Mouse (Mus musculus): ENCODE measurements around the gene Stk17b.

Stk17b gene

DNA sequence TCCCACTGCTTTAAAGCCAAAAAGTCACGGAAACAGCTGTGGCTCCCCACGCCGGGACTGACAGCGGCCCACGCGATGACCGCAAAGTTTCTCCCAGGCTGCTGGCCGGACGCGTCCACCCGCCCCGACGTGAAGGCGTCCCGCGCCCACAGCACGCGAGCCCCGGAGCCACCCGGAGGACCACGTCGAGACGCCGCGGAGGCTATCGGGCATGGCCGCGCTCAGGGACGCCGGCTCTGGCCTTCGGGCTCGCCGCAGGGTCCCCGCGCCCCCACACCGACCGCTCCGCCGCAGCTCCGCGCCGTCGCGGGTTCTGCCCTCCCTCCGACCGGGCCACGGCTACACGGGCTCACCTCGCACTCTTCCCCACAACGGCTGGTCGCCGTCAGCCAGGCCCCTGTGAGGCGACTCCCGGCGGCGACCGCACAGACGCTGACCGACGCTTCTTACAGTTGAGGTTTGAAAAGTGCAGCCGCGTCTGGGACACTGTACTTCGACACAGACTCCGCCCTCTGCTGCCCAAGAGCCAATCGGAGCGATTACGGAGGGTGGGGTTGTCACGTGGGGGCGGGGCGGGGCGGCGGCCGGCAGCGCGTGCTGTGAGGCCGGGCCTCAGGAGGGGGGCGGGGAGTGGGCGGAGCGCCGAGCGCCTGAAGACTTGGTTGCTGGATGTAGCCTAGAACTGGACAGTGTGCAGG is at the start of gene Stk17b:
Stk17b (minus strand) TSS at position 504 of the 698 bp plus-strand sequence.
- DNase-seq = peak; percentile 96

DNA sequence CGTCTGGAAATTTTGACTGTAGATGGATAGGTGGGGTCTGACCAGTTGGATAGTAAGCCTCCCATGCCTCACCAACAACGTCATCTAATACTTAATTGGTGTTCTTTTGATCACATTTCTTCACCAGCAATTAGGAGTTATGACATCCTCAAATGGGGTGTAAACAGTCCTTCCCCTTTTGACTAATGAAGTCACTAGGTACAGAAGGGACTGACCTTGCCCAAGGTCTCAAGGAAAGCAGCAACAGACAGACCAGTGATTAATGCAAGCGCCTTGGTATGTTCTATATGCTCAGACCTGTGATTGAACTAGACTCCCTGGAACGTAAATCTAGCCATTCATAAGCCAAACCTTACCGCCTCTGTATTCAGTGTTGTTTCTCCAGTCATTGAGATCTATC is 45.3 kb upstream of the Stk17b start:
- no peak for DNase-seq

DNA sequence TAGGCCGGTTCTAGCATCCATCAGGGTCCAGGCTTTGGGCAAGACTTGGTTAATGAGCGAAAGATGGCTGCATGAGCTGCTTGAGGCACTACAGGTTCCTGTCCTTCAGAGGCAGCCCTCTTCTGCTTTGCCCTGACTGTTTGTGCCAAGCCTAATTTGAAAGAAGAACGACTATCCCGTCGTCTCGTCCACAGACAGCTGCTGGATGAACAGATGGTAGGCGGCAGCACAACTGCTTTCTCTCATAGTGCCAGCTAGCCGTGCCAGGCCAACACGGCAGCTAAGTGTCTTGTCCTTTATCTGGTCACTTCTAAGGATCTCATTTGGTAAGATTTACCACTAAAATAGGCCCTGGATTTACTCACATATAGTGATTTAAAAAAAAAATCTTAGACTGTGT is 44.1 kb upstream of the Stk17b start:
- no peak for DNase-seq

DNA sequence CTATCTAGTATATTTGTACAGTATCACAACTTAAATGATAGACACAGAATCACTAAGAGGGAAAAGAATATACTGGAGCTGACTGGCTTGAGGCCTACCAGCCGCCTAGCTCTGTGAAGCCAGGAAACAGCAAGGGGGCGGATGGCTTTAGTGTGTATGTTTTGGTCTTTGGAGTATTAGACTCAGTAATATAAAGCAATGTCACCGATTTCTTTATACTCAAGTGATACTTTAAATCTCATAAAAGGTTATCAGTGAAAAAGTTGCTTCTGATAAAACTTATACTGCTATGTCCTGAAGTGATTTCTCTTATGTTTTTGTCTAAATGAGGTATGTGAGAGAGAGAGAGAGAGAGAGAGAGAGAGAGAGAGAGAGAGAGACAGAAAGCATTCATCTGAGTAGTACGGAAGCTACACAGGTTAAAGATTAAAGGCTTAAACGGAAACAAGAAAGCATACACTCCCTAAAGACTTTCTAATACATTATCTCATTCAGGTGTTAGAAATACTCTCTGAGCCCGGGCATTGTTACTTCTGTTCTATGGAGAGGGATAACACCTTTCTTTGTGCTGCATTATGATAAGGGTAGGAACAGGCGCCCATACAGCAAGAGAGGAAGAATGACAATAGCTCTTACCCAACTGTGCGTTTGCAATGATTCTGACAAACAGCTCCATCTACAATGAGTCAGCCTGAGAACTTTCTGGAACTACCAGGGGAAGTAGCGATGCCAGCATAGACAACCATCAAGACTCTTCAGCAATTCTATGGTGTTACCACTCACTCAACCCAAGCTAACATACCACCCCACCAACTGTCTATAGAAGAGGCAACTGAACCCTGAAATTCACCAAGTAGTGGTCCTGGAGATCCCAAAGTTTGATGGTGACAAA is 39.7 kb upstream of the Stk17b start:
- DNase-seq = no peak

DNA sequence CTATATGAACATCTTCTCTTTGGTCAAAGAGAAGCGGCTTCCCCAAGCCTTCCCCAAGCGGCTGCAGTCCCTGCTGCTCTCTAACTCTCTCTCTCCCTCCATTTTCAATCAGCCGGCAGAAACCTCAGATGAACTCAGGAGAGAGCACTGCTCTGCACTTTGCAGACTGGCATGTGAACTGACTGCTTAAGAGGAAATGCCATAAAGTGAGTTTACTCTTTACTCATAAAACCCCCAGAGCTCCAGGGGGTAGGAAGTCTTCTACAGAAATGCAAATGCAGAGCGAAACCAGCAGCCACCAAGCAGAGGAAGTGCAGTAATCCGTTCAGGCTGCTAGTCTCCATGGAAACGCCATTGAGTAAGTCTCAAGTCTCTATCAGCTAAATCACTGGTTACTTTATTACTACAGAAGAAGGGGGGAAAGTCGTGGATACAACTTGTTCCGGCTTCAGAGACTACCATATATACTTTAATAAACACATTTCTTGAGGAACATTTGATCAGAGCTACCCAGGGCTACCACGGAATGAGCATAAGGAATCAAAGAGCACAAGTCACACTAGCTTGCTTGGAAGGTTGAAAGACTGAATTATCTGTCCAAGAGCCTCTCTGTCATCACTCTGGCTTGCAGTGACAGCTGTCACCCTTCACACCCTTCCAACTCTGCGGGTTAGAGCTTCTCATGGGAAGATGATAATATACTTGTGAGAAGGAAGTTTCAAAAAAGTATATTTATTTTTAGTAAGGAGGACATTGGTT is 38.8 kb upstream of the Stk17b start:
- peak; percentile 84 for DNase-seq

DNA sequence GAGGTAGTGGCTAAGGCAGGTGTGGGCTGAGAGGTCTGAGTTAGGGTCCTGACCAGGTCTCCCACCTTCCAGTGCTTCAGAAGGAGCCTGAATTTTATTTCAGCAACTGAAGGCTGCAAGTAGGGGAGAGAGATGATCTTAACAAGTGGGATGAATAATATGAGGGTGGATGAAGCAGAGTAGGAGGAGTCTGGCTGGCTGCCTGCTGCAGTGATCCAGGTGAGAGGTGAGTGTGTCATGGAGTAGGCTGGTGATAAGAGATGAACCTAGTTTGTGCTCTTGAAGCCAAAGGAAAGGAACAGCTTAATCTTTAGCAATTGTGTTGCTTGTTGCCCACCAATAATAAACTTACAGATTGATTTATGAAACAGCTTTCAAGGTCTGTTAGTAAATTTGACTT is 37.0 kb upstream of the Stk17b start:
- DNase-seq = no peak

DNA sequence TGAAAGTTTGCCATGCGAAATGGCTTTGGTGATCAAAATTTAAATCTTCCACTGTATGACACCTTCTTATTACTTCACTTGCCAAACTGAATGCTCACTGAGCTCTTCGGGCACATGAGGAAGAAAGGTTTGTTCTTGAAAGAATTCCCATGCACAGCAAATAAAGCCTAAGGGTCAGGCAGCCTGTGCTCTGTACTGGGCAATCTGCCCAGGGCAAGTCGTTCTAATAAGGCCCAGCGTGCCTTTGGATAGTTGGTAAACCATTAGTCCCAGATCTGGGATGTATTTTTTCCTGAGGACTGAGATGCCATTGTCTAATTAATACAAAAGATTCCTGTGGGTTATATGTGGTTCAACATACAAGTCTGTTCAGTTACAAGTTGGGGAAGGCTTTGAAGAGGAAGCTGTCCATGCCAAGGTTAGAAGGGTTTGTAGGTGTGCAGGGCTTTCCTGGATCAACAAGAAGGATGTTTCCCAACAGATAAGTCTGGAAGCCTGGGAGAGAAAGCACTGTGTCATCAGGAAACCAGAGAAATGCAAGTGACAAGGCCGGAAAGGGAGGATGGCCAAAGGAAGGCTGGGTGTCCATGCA is 35.1 kb upstream of the Stk17b start:
- no peak for DNase-seq

DNA sequence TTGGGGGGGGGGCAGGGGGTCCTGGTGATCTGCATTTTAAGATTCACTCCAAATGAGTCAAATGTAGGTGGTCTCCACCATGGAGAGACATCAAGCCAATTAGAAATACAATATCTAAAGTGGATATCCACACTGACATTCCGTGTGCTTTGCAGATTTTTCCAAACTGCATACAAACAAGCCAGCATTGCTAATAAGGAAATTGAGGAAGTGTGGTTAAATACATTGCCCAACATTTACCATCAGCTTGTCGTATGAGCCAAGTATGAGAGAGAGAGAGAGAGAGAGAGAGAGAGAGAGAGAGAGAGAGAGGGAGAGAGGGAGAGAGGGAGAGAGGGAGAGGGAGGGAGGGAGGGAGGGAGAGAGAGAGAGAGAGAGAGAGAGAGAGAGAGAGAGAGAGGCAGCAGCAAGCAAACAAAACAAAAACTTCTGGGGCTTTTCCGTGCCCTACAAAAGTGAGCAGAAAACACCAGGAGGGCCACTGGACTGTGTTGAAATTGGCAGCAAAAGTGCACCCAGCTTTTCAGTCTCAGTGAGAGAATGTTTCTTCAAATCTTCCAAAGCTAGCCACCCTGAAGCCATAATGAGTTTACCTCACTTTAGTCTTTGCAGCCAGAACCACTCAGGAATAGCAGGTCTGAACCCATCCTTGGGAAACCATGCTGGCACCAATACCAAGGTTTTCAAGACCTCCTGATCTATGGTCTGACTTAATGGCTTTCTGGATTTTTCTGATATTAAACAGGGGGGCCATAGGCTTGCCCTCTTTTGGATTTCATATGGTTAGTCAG is 33.2 kb upstream of the Stk17b start:
- DNase-seq = no peak

DNA sequence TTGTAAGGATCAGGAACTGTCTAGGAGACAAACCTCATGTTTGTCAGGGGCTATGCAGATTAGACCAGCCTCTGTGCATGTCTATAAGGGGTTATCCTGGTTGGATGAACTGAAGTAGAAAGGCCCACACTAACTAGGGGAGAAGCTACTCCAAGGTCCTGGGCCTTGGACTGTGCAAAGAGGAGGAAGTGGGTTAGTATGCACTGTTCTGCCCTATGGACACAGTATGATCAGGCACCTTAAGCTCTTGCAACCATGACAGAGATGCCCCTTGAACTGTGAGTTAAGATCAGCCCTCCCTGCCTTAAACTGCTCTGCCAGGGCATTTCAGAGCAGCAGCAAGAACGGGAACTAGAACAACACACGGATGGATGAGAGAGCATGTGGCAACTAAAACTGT is 31.3 kb upstream of the Stk17b start:
- DNase-seq = no peak

DNA sequence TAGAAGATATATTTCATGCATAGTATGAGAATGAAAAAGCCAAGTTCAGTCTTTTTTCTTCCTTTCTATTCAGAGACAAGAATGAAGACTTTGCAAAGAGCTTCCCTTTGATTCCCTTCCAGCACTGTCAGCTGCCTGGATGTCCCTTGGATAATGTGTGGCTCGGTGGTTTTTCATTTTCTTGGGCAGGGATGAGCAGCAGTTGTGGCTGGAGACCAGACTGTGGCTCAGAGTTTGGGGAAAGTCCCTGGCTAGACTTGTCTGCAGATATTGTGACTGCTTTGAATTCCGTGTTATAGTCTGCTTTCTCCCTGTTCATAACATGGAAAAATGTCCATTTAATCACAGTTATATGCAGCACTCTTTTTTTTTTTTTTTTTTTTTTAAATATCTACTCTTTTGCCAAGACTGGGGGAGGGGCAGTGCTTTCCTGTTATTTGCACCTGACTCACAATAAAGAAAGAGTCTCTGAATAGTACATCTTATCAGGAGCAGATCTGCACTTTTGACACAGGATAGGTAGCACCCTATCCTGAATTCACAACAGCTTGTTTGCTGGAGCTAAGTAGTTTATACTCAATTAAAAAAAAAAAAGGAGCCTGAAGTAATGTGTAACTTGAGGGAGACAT is 29.2 kb upstream of the Stk17b start:
- DNase-seq = no peak

DNA sequence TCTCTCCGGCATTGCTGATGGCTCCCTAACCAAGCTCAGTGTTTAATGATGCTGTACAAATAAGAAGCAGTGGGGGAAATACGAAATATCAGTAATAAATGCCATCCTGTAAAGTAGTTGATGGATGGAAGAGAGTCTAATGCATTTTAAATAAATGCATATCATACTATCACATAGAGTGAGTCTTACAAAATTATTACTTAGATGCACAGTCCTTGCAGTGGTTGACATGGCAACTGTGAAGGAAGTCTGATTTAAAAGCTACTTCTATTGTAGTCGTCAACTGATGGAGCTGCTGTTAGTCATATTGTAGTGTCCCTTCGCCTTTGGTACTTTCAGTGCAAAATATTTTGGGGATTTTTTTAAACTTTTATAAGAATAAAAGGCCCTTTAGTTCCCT is 26.9 kb upstream of the Stk17b start:
- DNase-seq = no peak

DNA sequence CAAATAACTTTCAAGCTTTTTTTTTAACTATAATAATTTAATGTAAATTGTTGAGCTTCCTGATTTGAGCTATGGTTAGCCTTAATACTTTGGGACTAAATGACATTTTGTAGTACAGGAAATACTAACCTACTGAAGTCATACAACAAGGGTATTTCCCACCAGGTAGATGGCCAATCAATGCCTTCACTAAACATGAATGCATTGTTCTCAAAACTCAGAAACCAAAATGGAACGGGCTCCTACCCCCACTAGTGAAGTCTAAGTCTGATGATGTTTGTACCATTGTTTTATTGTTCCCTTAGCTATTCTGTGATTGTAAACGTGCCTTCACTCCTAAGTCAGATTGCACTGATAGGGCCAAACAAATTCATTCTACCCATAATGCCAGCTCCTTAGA is 23.2 kb upstream of the Stk17b start:
- DNase-seq = no peak

DNA sequence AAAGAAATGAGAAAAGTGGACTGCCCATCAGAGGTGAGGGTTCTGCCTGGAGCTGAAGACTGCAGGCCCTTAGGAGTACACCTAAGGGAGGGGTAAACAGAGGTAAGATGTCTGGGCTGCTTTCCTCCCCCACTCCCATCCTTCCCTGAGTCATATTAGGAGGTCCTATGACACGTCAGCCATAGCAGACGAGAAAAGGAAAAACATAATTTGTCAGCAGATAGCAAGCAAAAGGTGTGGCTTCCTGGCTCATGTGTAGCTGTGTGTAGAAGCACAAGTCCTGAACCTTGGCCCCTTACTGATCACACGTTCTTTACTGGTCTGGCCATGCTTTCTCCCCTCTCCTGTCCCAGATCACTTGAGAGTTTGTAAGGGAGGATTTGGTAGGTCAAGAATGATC is 12.8 kb upstream of the Stk17b start:
- DNase-seq = no peak

DNA sequence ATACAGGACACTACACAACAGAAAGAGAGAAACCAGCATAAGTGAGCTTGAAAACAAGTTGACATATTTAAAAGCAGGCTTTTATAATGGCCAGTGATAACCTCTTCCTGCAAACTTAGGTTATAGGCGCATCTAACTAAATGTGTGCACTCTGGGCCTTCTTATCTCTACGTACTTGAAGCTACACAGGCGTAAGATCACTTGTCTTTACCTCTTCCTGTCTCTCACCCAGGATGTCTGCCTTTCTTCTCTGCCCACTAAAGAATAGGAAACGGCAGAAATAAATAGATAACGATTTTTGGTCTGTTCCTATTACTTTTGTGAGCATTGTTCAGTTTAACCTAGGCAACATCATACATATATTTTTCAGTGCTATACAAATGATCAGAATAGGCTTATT is 12.1 kb upstream of the Stk17b start:
- DNase-seq = no peak

DNA sequence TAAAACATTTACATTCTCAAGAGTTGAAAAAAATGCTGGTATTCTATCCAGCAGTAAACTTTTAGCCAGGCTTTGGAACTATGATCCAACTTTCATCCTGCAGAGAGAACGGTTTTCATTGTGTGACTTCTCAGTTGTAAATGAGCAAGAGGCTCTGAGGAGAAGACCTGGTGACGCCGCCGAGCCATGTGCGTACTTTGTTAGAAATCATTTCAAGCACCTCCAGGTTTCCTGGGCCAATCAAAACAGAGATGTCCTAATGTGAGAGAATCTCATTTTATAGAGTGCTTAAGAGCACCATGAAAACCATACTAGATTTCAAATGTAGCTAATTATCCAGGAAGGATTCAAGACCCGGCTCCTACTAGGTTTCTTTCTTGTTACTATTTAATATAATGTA is 11.2 kb upstream of the Stk17b start:
- DNase-seq = no peak

DNA sequence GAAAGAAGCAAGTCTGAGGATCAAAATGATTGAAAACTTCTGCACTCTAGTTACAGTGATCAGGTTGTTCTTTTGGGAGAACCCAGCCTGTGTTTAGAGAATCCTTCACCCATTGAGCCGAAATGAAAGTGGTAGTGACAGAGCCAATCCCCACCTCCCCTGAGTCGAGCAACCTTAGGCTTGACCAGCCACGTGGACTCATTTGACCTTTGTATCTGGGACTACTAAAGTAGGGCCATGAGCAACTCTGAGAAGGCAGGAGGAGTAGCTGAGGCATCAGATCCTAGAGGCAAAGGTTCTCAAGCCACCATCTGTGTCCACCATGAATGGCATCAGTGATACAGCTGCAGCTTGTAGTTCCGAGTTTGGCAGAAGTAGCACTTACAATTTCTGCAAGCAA is 10.6 kb upstream of the Stk17b start:
- DNase-seq = no peak

DNA sequence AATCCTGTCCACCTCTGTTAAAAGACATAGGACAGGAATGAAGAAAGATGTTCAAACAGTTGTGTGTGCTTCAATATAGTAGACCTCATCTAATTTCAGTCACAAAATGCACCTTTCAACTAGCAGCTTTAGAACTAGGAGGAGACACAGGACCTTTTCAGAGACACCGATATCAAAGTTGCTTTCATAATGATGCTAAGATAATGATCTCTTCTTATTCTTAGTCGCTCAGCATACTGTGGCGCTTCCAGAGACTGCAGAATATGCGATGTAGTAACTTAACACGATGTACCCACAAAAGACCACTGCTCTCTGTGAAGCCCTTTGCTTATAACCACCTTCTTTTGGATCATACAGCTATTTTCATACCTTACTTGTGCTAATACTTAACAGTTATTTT is 10.1 kb upstream of the Stk17b start:
- DNase-seq = no peak

DNA sequence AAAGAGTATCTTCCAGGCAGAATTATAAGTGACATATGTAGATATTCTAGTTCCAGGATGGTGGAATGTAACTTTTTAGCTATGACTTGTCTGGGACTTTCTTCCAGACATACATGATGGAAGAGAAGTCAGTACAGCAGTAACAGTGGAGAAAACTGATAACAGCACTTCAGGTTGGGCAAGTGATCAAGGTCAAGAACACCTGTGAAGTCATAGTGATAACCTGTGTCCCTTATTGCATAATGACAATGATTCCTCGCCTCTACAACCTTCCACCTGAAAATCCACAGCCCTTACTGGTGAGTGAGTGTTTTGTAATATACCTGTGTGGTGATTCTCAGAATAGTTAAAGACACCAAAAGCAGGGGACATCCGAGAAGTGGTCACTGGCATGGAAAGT is 9.3 kb upstream of the Stk17b start:
- DNase-seq = no peak

DNA sequence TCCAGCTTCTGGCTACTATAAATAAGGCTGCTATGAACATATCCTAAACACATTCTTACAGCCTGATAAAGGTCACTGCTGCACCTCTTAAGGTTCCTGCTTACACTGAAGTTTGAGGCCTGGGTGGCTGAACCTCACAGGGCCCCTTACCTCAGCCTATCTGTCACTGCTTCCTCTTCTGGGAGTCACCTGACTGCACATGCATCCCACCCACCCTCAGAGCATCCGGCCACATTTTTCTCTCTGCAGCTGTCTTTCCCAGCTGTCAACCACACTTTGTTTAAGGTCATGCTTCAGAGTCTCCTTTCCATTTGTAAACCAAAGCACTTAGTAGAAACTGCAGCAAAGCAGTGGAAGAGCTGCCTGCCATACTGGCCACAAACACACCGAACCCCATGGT is 6.3 kb upstream of the Stk17b start:
- DNase-seq = no peak

DNA sequence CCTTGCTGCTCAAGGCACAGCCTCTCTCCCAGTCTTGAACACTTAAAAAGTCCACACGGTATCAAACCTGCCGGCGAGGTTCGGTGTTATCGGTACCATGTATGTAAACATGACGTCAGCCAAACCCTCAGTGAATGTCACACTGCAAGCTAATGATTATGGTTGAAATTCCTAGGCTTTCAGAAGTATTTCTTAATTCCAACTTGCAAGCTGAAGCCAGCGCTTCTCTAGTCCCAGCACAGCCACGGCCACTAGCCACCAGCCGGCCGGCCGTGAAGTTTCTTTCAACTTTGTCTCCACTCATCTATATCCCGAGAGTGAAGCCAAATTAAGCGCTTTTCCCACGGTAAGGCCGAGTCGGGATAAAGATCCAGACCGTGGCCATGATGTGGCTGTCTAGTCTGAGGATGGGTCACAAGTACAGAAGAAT is 718 bp downstream of the Stk17b start:
- DNase-seq = peak; percentile 52

DNA sequence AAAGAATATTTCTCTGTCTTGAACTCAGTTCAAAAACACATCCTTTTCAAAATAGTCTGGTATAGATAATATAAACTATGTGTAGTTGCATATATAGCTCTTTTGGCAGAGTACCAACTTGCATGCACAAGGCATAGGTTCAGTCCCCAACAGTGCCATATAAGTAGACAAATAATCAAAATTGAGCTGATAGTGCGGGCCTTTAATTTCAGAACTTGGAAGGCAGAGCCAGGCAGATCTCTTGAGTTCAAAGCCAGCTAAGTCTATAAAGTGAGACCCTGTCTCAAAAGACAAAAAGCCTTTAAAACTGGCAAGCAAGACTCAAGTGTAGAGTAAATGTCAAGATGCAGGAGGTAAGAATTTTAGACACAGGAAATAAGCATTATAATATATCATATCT is 2.1 kb downstream of the Stk17b start:
- DNase-seq = no peak

DNA sequence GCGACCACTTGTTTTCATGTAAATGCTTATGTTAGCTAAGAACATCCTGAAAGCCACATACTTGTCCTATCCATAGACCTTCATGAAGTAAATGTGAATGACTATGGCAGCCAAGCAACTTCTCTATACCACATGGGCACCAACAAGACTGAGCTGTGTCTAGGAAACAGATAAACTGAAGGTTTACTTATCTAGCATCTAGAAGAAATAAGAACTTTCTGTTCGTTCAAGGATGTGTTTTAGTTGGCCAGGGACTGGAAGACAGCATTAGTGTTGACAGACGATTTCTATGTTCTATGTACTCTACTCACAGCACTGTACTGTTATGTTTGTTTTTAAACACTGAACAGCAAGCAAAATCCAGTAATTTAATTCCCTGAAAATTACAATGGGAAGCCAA is 2.9 kb downstream of the Stk17b start:
- DNase-seq = no peak

All from embryo, embryonic 11 days (tissue).